Mouse (Mus musculus) MEL (cell line): Measurements from ENCODE around the gene Selenoh.

ENCODE experiments used
- BHLHE40 ChIP-seq: IDR thresholded peaks from 2 replicates; pipeline ENCODE4 v1.6.1; 2012; ENCODE audit warnings: low read depth, mild to moderate bottlenecking, inconsistent platforms, low read length, improper control_type of control experiment, borderline replicate concordance
- KAT2A ChIP-seq: conservative IDR thresholded peaks from 2 replicates; pipeline ENCODE4 v1.6.1; 2012; ENCODE audit warnings: low read depth, low read length, improper control_type of control experiment, inconsistent platforms
- MAZ ChIP-seq: IDR thresholded peaks from 2 replicates; pipeline ENCODE4 v1.6.1; 2012; ENCODE audit warnings: low read depth, mild to moderate bottlenecking, inconsistent platforms, low read length, improper control_type of control experiment
- MYB ChIP-seq: IDR thresholded peaks from 2 replicates; pipeline ENCODE4 v1.6.1; 2011; ENCODE audit warnings: mild to moderate bottlenecking, low read depth, low read length, improper control_type of control experiment
- MYC ChIP-seq: IDR thresholded peaks from 2 replicates; pipeline ENCODE4 v1.6.1; 2011; ENCODE audit warnings: low read depth, mild to moderate bottlenecking, low read length, improper control_type of control experiment, moderate library complexity
- POLR2A ChIP-seq, 2 experiments: IDR thresholded peaks; 2 replicates each; pipeline ENCODE4 v1.6.1; 2011 to 2012; ENCODE audit warnings: low read length in 2 of 2, mild to moderate bottlenecking in 2 of 2, control low read depth in 1 of 2, improper control_type of control experiment in 1 of 2, low read depth in 1 of 2, moderate library complexity in 1 of 2; ENCODE audit not compliant: control insufficient read depth in 1 of 2, insufficient read depth in 1 of 2, poor library complexity in 1 of 2
- POLR2AphosphoS2 ChIP-seq: IDR thresholded peaks from 2 replicates; pipeline ENCODE4 v1.6.1; 2011; ENCODE audit warnings: low read length, improper control_type of control experiment
- POLR2AphosphoS5 ChIP-seq: IDR thresholded peaks from 2 replicates; pipeline ENCODE4 v1.6.1; 2012; ENCODE audit warnings: low read depth, borderline replicate concordance, mild to moderate bottlenecking, inconsistent platforms, low read length, moderate library complexity, mixed read lengths
- RAD21 ChIP-seq: IDR thresholded peaks from 2 replicates; pipeline ENCODE4 v1.6.1; 2011; ENCODE audit warnings: mild to moderate bottlenecking, low read depth, low read length, improper control_type of control experiment
- SIN3A ChIP-seq: IDR thresholded peaks from 2 replicates; pipeline ENCODE4 v1.6.1; 2012; ENCODE audit warnings: low read length, improper control_type of control experiment, inconsistent platforms
- TBP ChIP-seq: IDR thresholded peaks from 2 replicates; pipeline ENCODE4 v1.8.0; 2011; ENCODE audit warnings: low read depth, low read length, improper control_type of control experiment
- USF2 ChIP-seq, 2 experiments: IDR thresholded peaks; 2 replicates each; pipeline ENCODE4 v1.6.1; 2011 to 2012; ENCODE audit warnings: improper control_type of control experiment in 2 of 2, low read length in 2 of 2, borderline replicate concordance in 1 of 2, inconsistent platforms in 1 of 2, low read depth in 1 of 2, mild to moderate bottlenecking in 1 of 2; ENCODE audit not compliant: insufficient read depth in 1 of 2
- ZMIZ1 ChIP-seq: IDR thresholded peaks from 2 replicates; pipeline ENCODE4 v1.6.1; 2012; ENCODE audit warnings: low read depth, mild to moderate bottlenecking, inconsistent platforms, low read length, improper control_type of control experiment, moderate library complexity

GRCm38 (mm10) chr2:84638428-84639220, 31.9 kb downstream of the Selenoh start:
- TF ChIP-seq USF2 (IDR thresholded peaks at IDR 0.05; ENCODE audit: borderline replicate concordance in 1 of 2, insufficient read depth in 1 of 2, low read depth in 1 of 2, low read length in 2 of 2) (no peak), TBP (no peak), POLR2AphosphoS2 (no peak), POLR2A (IDR thresholded peaks at IDR 0.05; ENCODE audit: control insufficient read depth in 1 of 2, insufficient read depth in 1 of 2, low read depth in 1 of 2, low read length in 2 of 2, poor library complexity in 1 of 2) (no peak), POLR2AphosphoS5 (no peak), ZMIZ1 (no peak), RAD21 (no peak), MYC (no peak), SIN3A (no peak), KAT2A (no peak), MAZ (no peak), MYB (no peak), BHLHE40 (no peak)
